Mouse (Mus musculus) MEL (cell line): ENCODE data around the gene Nox4. TPM values are rescaled to one million over a fixed set of nuclear protein-coding genes. Genes with fewer than 3 reads are reported as not detected.

Source experiments
- DNase-seq: peaks from one replicate; pipeline ENCODE4 v3.0.0; 2011; ENCODE audit warnings: low read depth, low spot score
- H3K27ac ChIP-seq: 2 replicates; pipeline ENCODE4 v1.5.1; 2012; ENCODE audit warnings: low read depth, mild to moderate bottlenecking, control low read depth, low read length, moderate library complexity; ENCODE audit not compliant: control insufficient read depth
- H3K27me3 ChIP-seq, 2 experiments: fragments of 150-350 bp in 1 of 2; sonication (generic) in 1 of 2; 2 replicates each; pipeline ENCODE4 v1.6.1; 2012; ENCODE audit warnings: low read length in 2 of 2, mild to moderate bottlenecking in 2 of 2, improper control_type of control experiment in 1 of 2, moderate library complexity in 1 of 2; ENCODE audit not compliant: insufficient read depth in 2 of 2, control insufficient read depth in 1 of 2
- H3K36me3 ChIP-seq, 2 experiments: 2 replicates each; pipeline ENCODE4 v1.6.1; 2012 to 2014; ENCODE audit warnings: low read length in 2 of 2, improper control_type of control experiment in 1 of 2, inconsistent platforms in 1 of 2, mild to moderate bottlenecking in 1 of 2; ENCODE audit not compliant: insufficient read depth in 2 of 2, control insufficient read depth in 1 of 2
- H3K4me1 ChIP-seq, 2 experiments: fragments of 150-350 bp in 1 of 2; sonication (generic) in 1 of 2; 2 replicates each; pipeline ENCODE4 v1.6.1; 2012; ENCODE audit warnings: low read length in 2 of 2, improper control_type of control experiment in 1 of 2, mild to moderate bottlenecking in 1 of 2; ENCODE audit not compliant: insufficient read depth in 2 of 2, control insufficient read depth in 1 of 2
- H3K4me3 ChIP-seq, 2 experiments: fragments of 150-350 bp in 1 of 2; sonication (generic) in 1 of 2; 2 replicates each; pipeline ENCODE4 v1.5.1; 2012; ENCODE audit warnings: low read depth in 2 of 2, low read length in 2 of 2, mild to moderate bottlenecking in 2 of 2, moderate library complexity in 2 of 2, control low read depth in 1 of 2, improper control_type of control experiment in 1 of 2; ENCODE audit not compliant: control insufficient read depth in 1 of 2, insufficient read depth in 1 of 2
- H3K79me2 ChIP-seq: 2 replicates; pipeline ENCODE4 v1.6.1; 2012; ENCODE audit warnings: mild to moderate bottlenecking, low read length, moderate library complexity; ENCODE audit not compliant: control insufficient read depth, poor library complexity, insufficient read depth
- H3K9ac ChIP-seq: 2 replicates; pipeline ENCODE4 v1.6.1; 2012; ENCODE audit warnings: low read depth, mild to moderate bottlenecking, control low read depth, low read length, moderate library complexity; ENCODE audit not compliant: control insufficient read depth, poor library complexity, severe bottlenecking
- H3K9me3 ChIP-seq: fragments of 150-350 bp; sonication (generic); replicated peaks from 2 replicates; pipeline ENCODE4 v1.6.1; 2012; ENCODE audit warnings: mild to moderate bottlenecking, low read length, improper control_type of control experiment, moderate library complexity; ENCODE audit not compliant: insufficient read depth
- E2F4 ChIP-seq: IDR thresholded peaks from 2 replicates; pipeline ENCODE4 v1.6.1; 2011; ENCODE audit warnings: low read depth, low read length, improper control_type of control experiment, borderline replicate concordance
- GABPA ChIP-seq: IDR thresholded peaks from 2 replicates; pipeline ENCODE4 v1.6.1; 2012; ENCODE audit warnings: low read depth, mild to moderate bottlenecking, inconsistent platforms, low read length, improper control_type of control experiment, moderate library complexity
- GATA1 ChIP-seq: IDR thresholded peaks from 2 replicates; pipeline ENCODE4 v1.6.1; 2011; ENCODE audit warnings: low read depth, low read length, improper control_type of control experiment
- MAX ChIP-seq: IDR thresholded peaks from 2 replicates; pipeline ENCODE4 v1.6.1; 2011; ENCODE audit warnings: low read length, improper control_type of control experiment
- MAZ ChIP-seq: IDR thresholded peaks from 2 replicates; pipeline ENCODE4 v1.6.1; 2012; ENCODE audit warnings: low read depth, mild to moderate bottlenecking, inconsistent platforms, low read length, improper control_type of control experiment
- MXI1 ChIP-seq: IDR thresholded peaks from 2 replicates; pipeline ENCODE4 v1.6.1; 2011; ENCODE audit warnings: mild to moderate bottlenecking, low read depth, low read length, improper control_type of control experiment
- MYC ChIP-seq: IDR thresholded peaks from 2 replicates; pipeline ENCODE4 v1.6.1; 2011; ENCODE audit warnings: low read depth, mild to moderate bottlenecking, low read length, improper control_type of control experiment, moderate library complexity
- POLR2AphosphoS5 ChIP-seq: IDR thresholded peaks from 2 replicates; pipeline ENCODE4 v1.6.1; 2012; ENCODE audit warnings: low read depth, borderline replicate concordance, mild to moderate bottlenecking, inconsistent platforms, low read length, moderate library complexity, mixed read lengths
- RCOR1 ChIP-seq: IDR thresholded peaks from 2 replicates; pipeline ENCODE4 v1.6.1; 2012; ENCODE audit warnings: low read depth, mild to moderate bottlenecking, inconsistent platforms, low read length, improper control_type of control experiment
- SIN3A ChIP-seq: IDR thresholded peaks from 2 replicates; pipeline ENCODE4 v1.6.1; 2012; ENCODE audit warnings: low read length, improper control_type of control experiment, inconsistent platforms
- TBP ChIP-seq: IDR thresholded peaks from 2 replicates; pipeline ENCODE4 v1.8.0; 2011; ENCODE audit warnings: low read depth, low read length, improper control_type of control experiment
- TCF12 ChIP-seq: IDR thresholded peaks from 2 replicates; pipeline ENCODE4 v1.6.1; 2014; ENCODE audit warnings: low read depth, mild to moderate bottlenecking, inconsistent platforms, low read length, improper control_type of control experiment, moderate library complexity
- UBTF ChIP-seq: IDR thresholded peaks from 2 replicates; pipeline ENCODE4 v1.6.1; 2012; ENCODE audit warnings: low read depth, mild to moderate bottlenecking, inconsistent platforms, low read length, improper control_type of control experiment, moderate library complexity, borderline replicate concordance; ENCODE audit not compliant: insufficient read depth
- USF1 ChIP-seq: IDR thresholded peaks from 2 replicates; pipeline ENCODE4 v1.6.1; 2014; ENCODE audit warnings: low read depth, mild to moderate bottlenecking, inconsistent platforms, low read length, improper control_type of control experiment, moderate library complexity
- USF2 ChIP-seq, 2 experiments: IDR thresholded peaks; 2 replicates each; pipeline ENCODE4 v1.6.1; 2011 to 2012; ENCODE audit warnings: improper control_type of control experiment in 2 of 2, low read length in 2 of 2, borderline replicate concordance in 1 of 2, inconsistent platforms in 1 of 2, low read depth in 1 of 2, mild to moderate bottlenecking in 1 of 2; ENCODE audit not compliant: insufficient read depth in 1 of 2
- ZC3H11A ChIP-seq: IDR thresholded peaks from 2 replicates; pipeline ENCODE4 v1.6.1; 2012; ENCODE audit warnings: low read depth, mild to moderate bottlenecking, inconsistent platforms, low read length, improper control_type of control experiment
- ZKSCAN1 ChIP-seq: IDR thresholded peaks from 2 replicates; pipeline ENCODE4 v1.6.1; 2012; ENCODE audit warnings: low read depth, mild to moderate bottlenecking, inconsistent platforms, low read length, improper control_type of control experiment, moderate library complexity
- polyA plus RNA-seq, 2 experiments: library from polyadenylated mRNA; stranded (reverse) in 1 of 2; unstranded in 1 of 2; fragments of >175 nt in 1 of 2; fragments of >200 nt in 1 of 2; gene quantifications; 2 replicates each; pipeline versions ENCODE4 v1.2.1 to v1.2.4; 2012; ENCODE audit warnings: low replicate concordance in 2 of 2, low read depth in 1 of 2; ENCODE audit not compliant: insufficient read length in 2 of 2, insufficient read depth in 1 of 2, missing spikeins in 1 of 2
- total RNA-seq: library from RNA; depleted of rRNA; stranded (reverse); fragments of 300-350 nt; gene quantifications from 2 replicates; pipeline ENCODE4 v1.2.3, GENCODE M21; 2012; rRNA removed

Nox4 gene
- total and polyA plus RNA-seq, 3 experiments = not detected

- H3K27me3 ChIP-seq = no peaks in the 10 kb centered on the region
These were observed 167.4 kb downstream of the Nox4 start for GRCm38 (mm10) chr7:87413271-87413670.

More at GRCm38 (mm10) chr7:87413271-87413670, 167.4 kb downstream of the Nox4 start:
- TF ChIP-seq TBP (no peak), RCOR1 (no peak), POLR2AphosphoS5 (no peak), MAZ (no peak), MXI1 (no peak), MYC (no peak), USF1 (no peak), ZC3H11A (no peak), SIN3A (no peak), UBTF (no peak), TCF12 (no peak), USF2 (IDR thresholded peaks at IDR 0.05; ENCODE audit: borderline replicate concordance in 1 of 2, insufficient read depth in 1 of 2, low read depth in 1 of 2, low read length in 2 of 2) (no peak), GABPA (no peak), E2F4 (no peak), GATA1 (no peak), ZKSCAN1 (no peak), MAX (no peak)
- H3K27ac ChIP-seq = no peak overlapping the region
- H3K4me3 ChIP-seq = no peak overlapping the region
- DNase-seq = no peak
- H3K9ac ChIP-seq = no peak overlapping the region
- no peaks in the 10 kb centered on the region for H3K36me3 ChIP-seq
- H3K9me3 ChIP-seq = no peaks in the 10 kb centered on the region
- no peaks in the 10 kb centered on the region for H3K4me1 ChIP-seq
- no peaks in the 10 kb centered on the region for H3K79me2 ChIP-seq

Other genes with a start within 250 kb of the Nox4 start
- not detected in 2 replicates for gene Vmn2r79, start 250.0 kb upstream of the Nox4 start, total RNA-seq
- gene Vmn2r79, start 250.0 kb upstream of the Nox4 start, polyA plus RNA-seq = not detected
- gene Tyr, start 247.4 kb downstream of the Nox4 start, total RNA-seq = not detected in 2 replicates
- gene Tyr, start 247.4 kb downstream of the Nox4 start, polyA plus RNA-seq = not detected